Mouse (Mus musculus): Measurements from ENCODE around the gene Tfb1m. TPM values are rescaled to one million over a fixed set of nuclear protein-coding genes. Genes with fewer than 3 reads are reported as not detected.

The Tfb1m gene
- polyA plus RNA-seq, 1 experiment from 2014 or later: 18.2 TPM

GRCm38 (mm10) chr17:3490216-3490895 lies 67.2 kb downstream of the Tfb1m start:
- H3K9ac ChIP-seq (ENCODE audit: low read length): no peak overlapping the region
- no peak for ATAC-seq (replicated peaks; ENCODE audit: low FRiP score, low TSS enrichment, low read depth)
- H3K4me3 ChIP-seq (ENCODE audit: low read depth, low read length): no peak overlapping the region
- WGBS: 82% methylated on average over 11 of the region's 11 CpGs
- H3K4me1 ChIP-seq (replicated peaks; ENCODE audit: control insufficient read depth, insufficient read depth, low read length): no peaks in the 10 kb centered on the region
- no peak overlapping the region for H3K4me2 ChIP-seq (ENCODE audit: low read length)
- no peaks in the 10 kb centered on the region for H3K27me3 ChIP-seq (replicated peaks; ENCODE audit: control insufficient read depth, insufficient read depth, low read length)
- no peaks in the 10 kb centered on the region for H3K36me3 ChIP-seq (ENCODE audit: control insufficient read depth, insufficient read depth, low read length)
- no peak for DNase-seq (ENCODE audit: low spot score)
- no peak overlapping the region for H3K27ac ChIP-seq (ENCODE audit: low read depth)
- no peaks in the 10 kb centered on the region for H3K9me3 ChIP-seq (ENCODE audit: control insufficient read depth, low read length)

GRCm38 (mm10) chr17:3487721-3488601 lies 69.6 kb downstream of the Tfb1m start:
- no peaks in the 10 kb centered on the region for H3K36me3 ChIP-seq (ENCODE audit: control insufficient read depth, insufficient read depth, low read length)
- no peaks in the 10 kb centered on the region for H3K4me1 ChIP-seq (replicated peaks; ENCODE audit: control insufficient read depth, insufficient read depth, low read length)
- DNase-seq (ENCODE audit: low spot score) (no peak), ATAC-seq (replicated peaks; ENCODE audit: low FRiP score, low TSS enrichment, low read depth) (no peak)
- no peak overlapping the region for H3K9ac ChIP-seq (ENCODE audit: low read length)
- H3K9me3 ChIP-seq (ENCODE audit: control insufficient read depth, low read length): no peaks in the 10 kb centered on the region
- H3K4me2 ChIP-seq (ENCODE audit: low read length): no peak overlapping the region
- WGBS: 68% methylated on average over 12 of the region's 12 CpGs
- no peaks in the 10 kb centered on the region for H3K27me3 ChIP-seq (replicated peaks; ENCODE audit: control insufficient read depth, insufficient read depth, low read length)
- no peak overlapping the region for H3K4me3 ChIP-seq (ENCODE audit: low read depth, low read length)
- no peak overlapping the region for H3K27ac ChIP-seq (ENCODE audit: low read depth)

- H3K9me3 ChIP-seq (ENCODE audit: control insufficient read depth, low read length): no peaks in the 10 kb centered on the region
- H3K4me1 ChIP-seq (replicated peaks; ENCODE audit: control insufficient read depth, insufficient read depth, low read length): no peaks in the 10 kb centered on the region
- no peaks in the 10 kb centered on the region for H3K36me3 ChIP-seq (ENCODE audit: control insufficient read depth, insufficient read depth, low read length)
- no peak overlapping the region for H3K27ac ChIP-seq (ENCODE audit: low read depth)
- no peaks in the 10 kb centered on the region for H3K27me3 ChIP-seq (replicated peaks; ENCODE audit: control insufficient read depth, insufficient read depth, low read length)
- H3K4me3 ChIP-seq (ENCODE audit: low read depth, low read length): no peak overlapping the region
- H3K9ac ChIP-seq (ENCODE audit: low read length): no peak overlapping the region
- DNase-seq (ENCODE audit: low spot score): no peak
- no peak overlapping the region for H3K4me2 ChIP-seq (ENCODE audit: low read length)
- ATAC-seq (replicated peaks; ENCODE audit: low FRiP score, low TSS enrichment, low read depth): no peak
- 91% methylated on average over 4 of the region's 4 CpGs for WGBS
Measured at GRCm38 (mm10) chr17:3487211-3487610, 70.4 kb downstream of the Tfb1m start.

GRCm38 (mm10) chr17:3485851-3486250 lies 71.7 kb downstream of the Tfb1m start:
- Histone ChIP-seq H3K9me3 (ENCODE audit: control insufficient read depth, low read length) (no peaks in the 10 kb centered on the region), H3K36me3 (ENCODE audit: control insufficient read depth, insufficient read depth, low read length) (no peaks in the 10 kb centered on the region), H3K4me2 (ENCODE audit: low read length) (no peak overlapping the region), H3K9ac (ENCODE audit: low read length) (no peak overlapping the region), H3K27ac (ENCODE audit: low read depth) (no peak overlapping the region), H3K4me1 (replicated peaks; ENCODE audit: control insufficient read depth, insufficient read depth, low read length) (0 out of 2 replicates have a peak, but pooled peaks cover 4% of the 10 kb centered on the region), H3K27me3 (replicated peaks; ENCODE audit: control insufficient read depth, insufficient read depth, low read length) (no peaks in the 10 kb centered on the region), H3K4me3 (ENCODE audit: low read depth, low read length) (no peak overlapping the region)
- WGBS: 76% methylated on average over 7 of the region's 7 CpGs
- no peak for DNase-seq (ENCODE audit: low spot score)
- ATAC-seq (replicated peaks; ENCODE audit: low FRiP score, low TSS enrichment, low read depth): no peak

GRCm38 (mm10) chr17:3483091-3483490 lies 74.5 kb downstream of the Tfb1m start:
- DNase-seq (ENCODE audit: low spot score) (no peak), ATAC-seq (replicated peaks; ENCODE audit: low FRiP score, low TSS enrichment, low read depth) (no peak)
- Histone ChIP-seq H3K4me2 (ENCODE audit: low read length) (no peak overlapping the region), H3K4me3 (ENCODE audit: low read depth, low read length) (no peak overlapping the region), H3K27ac (ENCODE audit: low read depth) (no peak overlapping the region), H3K4me1 (replicated peaks; ENCODE audit: control insufficient read depth, insufficient read depth, low read length) (0 out of 2 replicates have a peak, but pooled peaks cover 4% of the 10 kb centered on the region), H3K9me3 (ENCODE audit: control insufficient read depth, low read length) (no peaks in the 10 kb centered on the region), H3K9ac (ENCODE audit: low read length) (no peak overlapping the region), H3K36me3 (ENCODE audit: control insufficient read depth, insufficient read depth, low read length) (no peaks in the 10 kb centered on the region), H3K27me3 (replicated peaks; ENCODE audit: control insufficient read depth, insufficient read depth, low read length) (no peaks in the 10 kb centered on the region)
- 88% methylated on average over 8 of the region's 8 CpGs for WGBS

- Histone ChIP-seq H3K27ac (ENCODE audit: low read depth) (no peak overlapping the region), H3K4me2 (ENCODE audit: low read length) (no peak overlapping the region), H3K9ac (ENCODE audit: low read length) (no peak overlapping the region), H3K9me3 (ENCODE audit: control insufficient read depth, low read length) (no peaks in the 10 kb centered on the region), H3K4me1 (replicated peaks; ENCODE audit: control insufficient read depth, insufficient read depth, low read length) (0 out of 2 replicates have a peak, but pooled peaks cover 4% of the 10 kb centered on the region), H3K36me3 (ENCODE audit: control insufficient read depth, insufficient read depth, low read length) (no peaks in the 10 kb centered on the region), H3K4me3 (ENCODE audit: low read depth, low read length) (no peak overlapping the region), H3K27me3 (replicated peaks; ENCODE audit: control insufficient read depth, insufficient read depth, low read length) (no peaks in the 10 kb centered on the region)
- ATAC-seq (replicated peaks; ENCODE audit: low FRiP score, low TSS enrichment, low read depth): no peak
- no peak for DNase-seq (ENCODE audit: low spot score)
- WGBS: 52% methylated on average over 7 of the region's 7 CpGs
Measured at GRCm38 (mm10) chr17:3481576-3482575, 75.7 kb downstream of the Tfb1m start.

GRCm38 (mm10) chr17:3476546-3476945 lies 81.0 kb downstream of the Tfb1m start:
- WGBS: 74% methylated on average over 2 of the region's 2 CpGs

GRCm38 (mm10) chr17:3472018-3472417 lies 85.6 kb downstream of the Tfb1m start:
- Histone ChIP-seq H3K36me3 (ENCODE audit: control insufficient read depth, insufficient read depth, low read length) (no peaks in the 10 kb centered on the region), H3K4me2 (ENCODE audit: low read length) (no peak overlapping the region), H3K9me3 (ENCODE audit: control insufficient read depth, low read length) (no peaks in the 10 kb centered on the region), H3K4me3 (ENCODE audit: low read depth, low read length) (no peak overlapping the region), H3K27ac (ENCODE audit: low read depth) (no peak overlapping the region), H3K9ac (ENCODE audit: low read length) (no peak overlapping the region), H3K4me1 (replicated peaks; ENCODE audit: control insufficient read depth, insufficient read depth, low read length) (no peaks in the 10 kb centered on the region), H3K27me3 (replicated peaks; ENCODE audit: control insufficient read depth, insufficient read depth, low read length) (no peaks in the 10 kb centered on the region)
- no peak for ATAC-seq (replicated peaks; ENCODE audit: low FRiP score, low TSS enrichment, low read depth)
- no peak for DNase-seq (ENCODE audit: low spot score)
- 87% methylated on average over 6 of the region's 6 CpGs for WGBS

More at GRCm38 (mm10) chr17:3476546-3476945, 81.0 kb downstream of the Tfb1m start:
- no peaks in the 10 kb centered on the region for H3K27me3 ChIP-seq (replicated peaks; ENCODE audit: control insufficient read depth, insufficient read depth, low read length)
- no peaks in the 10 kb centered on the region for H3K36me3 ChIP-seq (ENCODE audit: control insufficient read depth, insufficient read depth, low read length)
- H3K4me3 ChIP-seq (ENCODE audit: low read depth, low read length): no peak overlapping the region
- 0 out of 2 replicates have a peak, but pooled peaks cover 4% of the 10 kb centered on the region for H3K4me1 ChIP-seq (replicated peaks; ENCODE audit: control insufficient read depth, insufficient read depth, low read length)
- no peak overlapping the region for H3K27ac ChIP-seq (ENCODE audit: low read depth)
- no peak for ATAC-seq (replicated peaks; ENCODE audit: low FRiP score, low TSS enrichment, low read depth)
- H3K9ac ChIP-seq (ENCODE audit: low read length): no peak overlapping the region
- no peak for DNase-seq (ENCODE audit: low spot score)
- no peaks in the 10 kb centered on the region for H3K9me3 ChIP-seq (ENCODE audit: control insufficient read depth, low read length)
- no peak overlapping the region for H3K4me2 ChIP-seq (ENCODE audit: low read length)
